Mouse (Mus musculus): Measurements from ENCODE around the gene Elmod3. TPM values are rescaled to one million over a fixed set of nuclear protein-coding genes. Genes with fewer than 3 reads are reported as not detected.

The Elmod3 gene
- polyA plus RNA-seq, 1 experiment: 8.1 TPM

GRCm38 (mm10) chr6:72630961-72631360, 32.7 kb upstream of the Elmod3 start:
- Histone ChIP-seq H3K4me3 (ENCODE audit: insufficient read depth, low read length) (no peak overlapping the region), H3K4me1 (ENCODE audit: control insufficient read depth, insufficient read depth, low read length) (no peaks in the 10 kb centered on the region), H3K27ac (ENCODE audit: insufficient read depth, low read length) (no peak overlapping the region)
- TF ChIP-seq POLR2A (IDR thresholded peaks at IDR 0.05; ENCODE audit: low read depth, low read length) (no peak), CTCF (IDR thresholded peaks at IDR 0.05; ENCODE audit: borderline replicate concordance, insufficient read depth, low read length) (no peak)

DNA sequence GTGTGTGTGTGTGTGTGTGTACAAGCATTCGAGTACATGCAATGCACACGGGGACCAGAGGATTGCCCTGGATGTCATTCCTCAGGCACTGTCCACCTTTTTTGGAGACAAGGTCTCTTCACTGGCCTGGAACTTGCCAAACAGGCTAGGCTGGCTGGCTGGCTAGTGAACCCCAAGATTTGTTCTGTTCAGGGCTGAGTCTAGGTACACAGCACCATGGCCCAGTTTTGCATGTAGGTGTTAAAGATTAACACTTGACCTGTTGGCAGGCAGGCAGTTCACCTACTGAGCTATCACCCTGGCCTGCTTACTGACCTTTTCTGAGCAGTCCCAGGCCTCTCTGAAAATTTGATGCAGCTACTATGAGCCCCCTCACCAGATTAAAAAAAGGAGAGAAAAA, 32.2 kb upstream of the Elmod3 start:
- Histone ChIP-seq H3K4me3 (ENCODE audit: insufficient read depth, low read length) (no peak overlapping the region), H3K4me1 (ENCODE audit: control insufficient read depth, insufficient read depth, low read length) (no peaks in the 10 kb centered on the region), H3K27ac (ENCODE audit: insufficient read depth, low read length) (no peak overlapping the region)
- TF ChIP-seq POLR2A (IDR thresholded peaks at IDR 0.05; ENCODE audit: low read depth, low read length) (no peak), CTCF (IDR thresholded peaks at IDR 0.05; ENCODE audit: borderline replicate concordance, insufficient read depth, low read length) (no peak)

DNA sequence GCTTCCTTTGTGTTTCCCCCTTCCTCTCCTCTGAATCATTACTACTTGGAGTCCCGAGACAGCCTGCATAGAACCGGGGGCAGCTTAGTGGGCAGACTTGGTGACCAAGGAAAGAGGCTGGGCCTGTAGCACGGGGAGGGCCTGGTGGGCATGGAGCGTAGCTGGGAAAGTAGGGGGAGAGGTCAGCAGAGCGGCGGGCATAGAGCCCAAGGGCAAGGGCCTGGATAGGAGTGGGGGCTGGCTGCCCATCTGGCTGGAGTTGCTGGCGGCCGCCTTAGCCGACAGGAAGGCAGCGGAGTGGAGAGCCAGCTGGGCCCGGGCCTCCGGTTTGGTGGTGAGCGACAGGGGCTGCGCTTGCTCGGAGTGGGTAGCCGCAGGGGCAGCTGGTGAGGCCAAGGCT, 29.1 kb upstream of the Elmod3 start:
- no peak overlapping the region for H3K27ac ChIP-seq (ENCODE audit: insufficient read depth, low read length)
- no peak for TF ChIP-seq CTCF (IDR thresholded peaks at IDR 0.05; ENCODE audit: borderline replicate concordance, insufficient read depth, low read length)
- no peak for TF ChIP-seq POLR2A (IDR thresholded peaks at IDR 0.05; ENCODE audit: low read depth, low read length)
- H3K4me1 ChIP-seq (ENCODE audit: control insufficient read depth, insufficient read depth, low read length): no peaks in the 10 kb centered on the region
- no peak overlapping the region for H3K4me3 ChIP-seq (ENCODE audit: insufficient read depth, low read length)

- TF ChIP-seq POLR2A (IDR thresholded peaks at IDR 0.05; ENCODE audit: low read depth, low read length): no peak
- TF ChIP-seq CTCF (IDR thresholded peaks at IDR 0.05; ENCODE audit: borderline replicate concordance, insufficient read depth, low read length): no peak
- Histone ChIP-seq H3K27ac (ENCODE audit: insufficient read depth, low read length) (no peak overlapping the region), H3K4me3 (ENCODE audit: insufficient read depth, low read length) (no peak overlapping the region), H3K4me1 (ENCODE audit: control insufficient read depth, insufficient read depth, low read length) (no peaks in the 10 kb centered on the region)
These were observed 28.2 kb upstream of the Elmod3 start for GRCm38 (mm10) chr6:72626391-72626790.

- TF ChIP-seq POLR2A (IDR thresholded peaks at IDR 0.05; ENCODE audit: low read depth, low read length) (no peak), CTCF (IDR thresholded peaks at IDR 0.05; ENCODE audit: borderline replicate concordance, insufficient read depth, low read length) (no peak)
- H3K4me1 ChIP-seq (ENCODE audit: control insufficient read depth, insufficient read depth, low read length): no peaks in the 10 kb centered on the region
These were observed 25.6 kb upstream of the Elmod3 start for GRCm38 (mm10) chr6:72623661-72624402.

DNA sequence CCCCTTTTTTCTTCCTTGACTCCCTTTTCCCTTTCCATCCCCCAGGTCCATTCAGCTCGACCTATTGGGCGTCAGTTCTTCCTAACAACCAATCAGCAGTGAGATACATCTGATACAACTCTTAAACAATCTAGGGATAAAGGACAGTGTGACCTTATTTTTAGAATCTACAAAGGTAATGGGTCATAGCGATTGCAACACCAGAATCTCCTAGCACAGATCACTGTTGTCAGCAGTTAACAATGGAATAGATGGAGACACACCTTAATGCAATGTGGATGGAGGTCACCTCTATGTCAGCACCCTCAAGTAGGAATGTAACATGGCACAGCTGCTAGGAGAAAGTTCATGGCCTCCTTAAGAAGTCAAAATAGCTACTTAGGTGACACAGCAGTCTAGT, 24.7 kb upstream of the Elmod3 start:
- H3K4me3 ChIP-seq (ENCODE audit: insufficient read depth, low read length): no peak overlapping the region
- TF ChIP-seq CTCF (IDR thresholded peaks at IDR 0.05; ENCODE audit: borderline replicate concordance, insufficient read depth, low read length) (no peak), POLR2A (IDR thresholded peaks at IDR 0.05; ENCODE audit: low read depth, low read length) (no peak)
- H3K27ac ChIP-seq (ENCODE audit: insufficient read depth, low read length): no peak overlapping the region
- no peaks in the 10 kb centered on the region for H3K4me1 ChIP-seq (ENCODE audit: control insufficient read depth, insufficient read depth, low read length)

More at GRCm38 (mm10) chr6:72623661-72624402, 25.6 kb upstream of the Elmod3 start:
- Histone ChIP-seq H3K4me3 (ENCODE audit: insufficient read depth, low read length) (no peak overlapping the region), H3K27ac (ENCODE audit: insufficient read depth, low read length) (no peak overlapping the region)

DNA sequence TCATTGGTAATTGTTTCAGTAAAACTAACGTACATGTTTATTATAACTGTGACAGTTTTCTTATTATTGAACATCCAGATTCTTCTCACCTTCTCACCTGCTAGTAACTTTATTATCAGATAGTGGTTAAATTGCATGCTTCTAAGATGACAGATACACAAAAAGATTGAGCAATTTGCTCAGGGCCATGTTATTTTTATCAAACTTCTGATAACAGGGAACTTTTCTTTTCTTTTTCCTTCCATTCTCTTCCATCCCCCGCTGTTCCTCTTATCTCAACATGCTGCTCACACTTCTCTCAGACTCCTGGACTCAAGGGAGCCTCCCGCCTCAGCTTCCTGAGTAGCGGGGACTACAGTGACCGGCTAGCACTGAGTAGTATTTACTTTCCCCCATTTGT, 22.7 kb upstream of the Elmod3 start:
- H3K27ac ChIP-seq (ENCODE audit: insufficient read depth, low read length): no peak overlapping the region
- H3K4me1 ChIP-seq (ENCODE audit: control insufficient read depth, insufficient read depth, low read length): no peaks in the 10 kb centered on the region
- H3K4me3 ChIP-seq (ENCODE audit: insufficient read depth, low read length): no peak overlapping the region
- TF ChIP-seq POLR2A (IDR thresholded peaks at IDR 0.05; ENCODE audit: low read depth, low read length): no peak
- no peak for TF ChIP-seq CTCF (IDR thresholded peaks at IDR 0.05; ENCODE audit: borderline replicate concordance, insufficient read depth, low read length)

DNA sequence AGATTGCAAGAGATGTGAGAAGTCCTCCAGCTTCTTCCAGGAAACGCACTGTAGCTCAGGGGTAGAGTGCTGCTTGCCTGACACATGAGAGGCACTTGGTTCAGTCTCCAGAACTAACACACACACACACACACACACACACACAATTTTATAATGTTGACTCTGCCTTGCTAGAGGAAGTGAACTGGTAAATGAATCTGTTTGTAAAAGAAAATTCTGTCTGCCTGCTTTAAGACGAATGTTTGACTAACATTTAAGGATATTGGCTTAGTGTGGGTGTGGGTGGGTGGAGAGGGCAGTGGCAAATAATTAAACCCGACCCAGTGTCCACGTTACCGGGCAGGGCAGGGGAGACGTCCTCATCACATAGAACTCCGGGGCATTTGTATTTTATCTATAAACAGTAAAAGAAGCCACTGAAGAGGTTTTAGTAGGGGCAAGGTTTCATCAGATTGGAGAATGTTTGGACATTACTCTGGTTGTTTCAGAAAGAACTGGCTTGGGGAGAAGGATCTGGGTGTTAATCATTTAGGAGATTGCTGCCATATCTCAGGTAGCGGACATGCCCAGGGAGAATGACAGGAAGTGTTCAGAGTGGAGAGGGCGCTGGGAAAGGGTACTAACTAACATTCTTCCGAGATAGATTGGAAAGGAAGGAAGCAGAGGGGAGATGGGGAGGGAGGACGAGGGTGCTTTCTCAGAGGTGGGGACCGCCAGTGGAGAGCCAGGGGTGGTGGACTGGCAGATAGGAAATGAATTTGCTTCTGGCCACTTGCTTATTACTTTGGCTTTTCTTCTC, 21.7 kb upstream of the Elmod3 start:
- no peak overlapping the region for H3K4me3 ChIP-seq (ENCODE audit: insufficient read depth, low read length)
- no peak overlapping the region for H3K27ac ChIP-seq (ENCODE audit: insufficient read depth, low read length)
- no peaks in the 10 kb centered on the region for H3K4me1 ChIP-seq (ENCODE audit: control insufficient read depth, insufficient read depth, low read length)
- TF ChIP-seq CTCF (IDR thresholded peaks at IDR 0.05; ENCODE audit: borderline replicate concordance, insufficient read depth, low read length) (no peak), POLR2A (IDR thresholded peaks at IDR 0.05; ENCODE audit: low read depth, low read length) (no peak)

DNA sequence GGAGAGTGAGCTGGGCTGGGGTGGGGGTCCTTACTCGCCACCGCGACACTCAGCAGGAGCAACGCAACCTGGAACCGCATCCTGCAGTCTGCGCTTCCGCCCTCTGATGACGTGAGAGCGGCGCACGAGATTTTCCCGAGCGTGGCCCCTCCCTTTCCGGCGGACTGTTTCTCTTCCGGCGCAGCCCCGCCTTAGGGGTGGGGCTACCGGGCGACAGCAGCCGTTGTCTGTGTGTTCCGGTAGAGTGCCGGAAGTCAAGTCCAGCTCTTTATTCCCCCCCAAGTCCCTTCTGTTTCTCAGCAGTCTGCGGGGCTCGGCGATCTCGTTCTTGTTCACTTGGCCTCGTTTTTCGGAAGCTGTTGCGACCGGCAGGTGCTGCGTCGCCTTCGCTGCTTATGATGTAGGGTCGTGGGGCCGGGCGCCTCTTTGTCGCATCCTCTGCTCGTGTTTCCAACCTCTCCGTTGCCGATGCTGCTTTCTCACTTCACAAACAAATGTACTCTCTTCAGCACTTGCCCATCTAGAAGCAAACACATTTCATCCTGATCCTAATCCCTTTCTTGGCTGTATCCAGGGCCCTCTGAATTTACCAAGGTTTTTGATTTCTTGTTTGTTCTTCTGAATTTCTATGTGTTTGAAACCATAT, 18.6 kb upstream of the Elmod3 start, which contains the start of gene Tgoln1:
TSS of gene Tgoln1 (minus strand) at position 358 of the 646 bp plus-strand sequence.
- Histone ChIP-seq H3K4me1 (ENCODE audit: control insufficient read depth, insufficient read depth, low read length) (no peaks in the 10 kb centered on the region), H3K27ac (ENCODE audit: insufficient read depth, low read length) (peak within 1 kb of the TSS; percentile 71), H3K4me3 (ENCODE audit: insufficient read depth, low read length) (peak within 1 kb of the TSS; percentile 96)
- peak; percentile 89 for TF ChIP-seq POLR2A (IDR thresholded peaks at IDR 0.05; ENCODE audit: low read depth, low read length)
- no peak for TF ChIP-seq CTCF (IDR thresholded peaks at IDR 0.05; ENCODE audit: borderline replicate concordance, insufficient read depth, low read length)
